Mouse (Mus musculus) E14TG2a.4 (cell line): ENCODE results near the gene Dgki.

Source experiments
- H3K27me3 ChIP-seq: 2 replicates; pipeline ENCODE4 v1.6.1; 2014; ENCODE audit warnings: low read length, control low read depth; ENCODE audit not compliant: insufficient read depth
- H3K36me3 ChIP-seq: 2 replicates; pipeline ENCODE4 v1.6.1; 2014; ENCODE audit warnings: low read length, control low read depth; ENCODE audit not compliant: insufficient read depth
- H3K4me1 ChIP-seq: replicated peaks from 2 replicates; pipeline ENCODE4 v1.6.1; 2014; ENCODE audit warnings: low read depth, low read length, control low read depth
- H3K4me3 ChIP-seq: replicated peaks from 2 replicates; pipeline ENCODE4 v1.5.1; 2014; ENCODE audit warnings: mild to moderate bottlenecking, low read length
- H3K9me3 ChIP-seq: 2 replicates; pipeline ENCODE4 v1.6.1; 2014; ENCODE audit warnings: low read length, control low read depth
- CTCF ChIP-seq: conservative IDR thresholded peaks from 2 replicates; pipeline ENCODE4 v1.5.1; 2014; ENCODE audit warnings: low read length
- NANOG ChIP-seq: IDR thresholded peaks from 2 replicates; pipeline ENCODE4 v1.6.1; 2014; ENCODE audit warnings: borderline replicate concordance, low read length, mixed read lengths
- POU5F1 ChIP-seq: IDR thresholded peaks from 2 replicates; pipeline ENCODE4 v1.6.1; 2014; ENCODE audit warnings: low read length, borderline replicate concordance

Dgki gene

DNA sequence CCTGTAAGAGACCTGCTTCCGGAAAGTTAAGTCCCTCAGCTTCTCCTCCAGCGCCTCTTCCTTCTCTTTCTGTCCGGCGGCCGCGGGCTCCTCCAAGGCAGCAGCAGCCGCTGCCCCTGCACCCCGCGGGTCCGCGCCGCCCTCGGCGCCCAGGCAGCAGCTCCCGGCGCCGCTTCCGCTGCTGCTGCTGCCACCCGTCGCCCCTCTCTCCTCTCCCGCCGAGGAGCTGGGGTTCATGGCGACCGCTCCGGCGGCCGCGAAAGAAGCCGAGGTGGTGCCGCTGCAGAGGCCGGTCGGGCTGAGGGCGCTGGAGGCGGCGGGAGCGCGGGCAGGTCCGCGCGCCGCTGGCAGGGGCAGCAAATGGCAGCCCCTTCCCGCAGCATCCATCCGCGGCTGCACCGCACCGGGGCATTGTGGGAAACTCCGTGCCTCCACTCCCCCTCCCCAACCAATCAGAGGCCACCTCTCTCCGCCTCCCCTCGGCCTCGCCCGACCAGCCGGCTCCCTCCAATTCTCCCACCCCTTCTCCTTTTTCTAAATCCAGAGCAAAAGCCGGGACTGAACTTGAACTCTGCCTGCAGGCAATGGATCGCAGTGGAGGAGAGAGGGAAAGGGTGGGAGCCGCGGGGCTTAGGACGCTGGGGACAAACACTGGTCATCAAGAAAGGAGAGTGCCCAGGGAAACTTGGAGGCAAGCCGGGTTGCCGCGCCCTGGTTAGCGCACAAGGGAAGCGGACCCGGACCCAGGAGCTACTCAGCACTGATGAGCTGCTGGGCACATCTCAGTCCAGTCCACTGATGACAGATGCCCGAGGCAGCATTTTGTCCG, at the start of gene Dgki:
TSS of gene Dgki (minus strand) at position 623 of the 829 bp plus-strand sequence.
- Histone ChIP-seq H3K4me3 (peak within 1 kb of the TSS; percentile 84), H3K4me1 (peaks cover 9% of the 10 kb centered on the region), H3K36me3 (no peaks in the 10 kb centered on the region), H3K9me3 (no peaks in the 10 kb centered on the region), H3K27me3 (peaks cover 65% of the 10 kb centered on the region)
- TF ChIP-seq CTCF (no peak), POU5F1 (no peak), NANOG (no peak)

DNA sequence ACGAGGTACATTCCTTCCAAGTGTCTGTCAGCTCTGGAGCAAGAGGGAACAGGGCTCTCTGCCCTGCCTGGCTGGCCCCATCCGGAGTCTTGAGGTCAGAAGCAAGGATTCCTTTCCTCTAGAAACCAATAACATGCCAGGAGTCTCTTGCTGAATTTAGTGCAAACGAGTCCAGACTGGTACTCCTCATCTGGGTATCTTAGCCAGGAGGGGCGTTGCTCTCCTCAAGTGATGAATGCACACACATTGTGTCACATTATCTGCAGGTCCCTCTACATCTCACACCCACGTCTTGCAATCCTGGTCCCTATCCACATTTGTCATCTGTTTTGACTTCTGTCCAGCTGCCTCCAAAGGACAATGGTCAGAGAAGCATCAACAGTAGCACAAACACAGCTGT, 47.6 kb upstream of the Dgki start:
- Histone ChIP-seq H3K4me1 (peaks cover 14% of the 10 kb centered on the region), H3K9me3 (no peaks in the 10 kb centered on the region), H3K4me3 (no peak overlapping the region), H3K36me3 (no peaks in the 10 kb centered on the region), H3K27me3 (no peaks in the 10 kb centered on the region)
- TF ChIP-seq CTCF (no peak), NANOG (no peak), POU5F1 (no peak)

DNA sequence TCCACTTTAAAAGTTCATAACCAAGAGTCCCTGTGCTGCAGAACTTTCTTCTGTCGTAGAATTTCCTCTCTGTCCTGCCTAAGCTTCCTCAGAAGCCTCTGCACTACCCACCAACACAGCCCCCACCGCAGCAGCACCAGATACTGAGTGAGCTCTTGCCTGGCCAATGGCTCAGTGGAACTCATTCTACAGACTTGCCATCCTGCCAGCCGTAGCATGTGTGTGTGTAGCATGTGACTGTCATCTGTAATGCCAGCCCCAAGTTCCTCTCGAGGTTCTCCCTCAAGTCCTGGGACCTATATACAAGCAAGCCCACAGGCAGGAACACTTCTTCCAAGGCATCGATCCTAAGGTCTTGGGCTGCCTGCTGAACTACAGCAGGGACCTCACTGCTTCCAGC, 38.1 kb upstream of the Dgki start:
- Histone ChIP-seq H3K9me3 (peaks cover 9% of the 10 kb centered on the region), H3K27me3 (no peaks in the 10 kb centered on the region; the same call in none of the 2 replicates), H3K36me3 (peaks cover 18% of the 10 kb centered on the region), H3K4me1 (peaks cover 43% of the 10 kb centered on the region), H3K4me3 (no peak overlapping the region)
- TF ChIP-seq CTCF (no peak), POU5F1 (no peak), NANOG (no peak)

DNA sequence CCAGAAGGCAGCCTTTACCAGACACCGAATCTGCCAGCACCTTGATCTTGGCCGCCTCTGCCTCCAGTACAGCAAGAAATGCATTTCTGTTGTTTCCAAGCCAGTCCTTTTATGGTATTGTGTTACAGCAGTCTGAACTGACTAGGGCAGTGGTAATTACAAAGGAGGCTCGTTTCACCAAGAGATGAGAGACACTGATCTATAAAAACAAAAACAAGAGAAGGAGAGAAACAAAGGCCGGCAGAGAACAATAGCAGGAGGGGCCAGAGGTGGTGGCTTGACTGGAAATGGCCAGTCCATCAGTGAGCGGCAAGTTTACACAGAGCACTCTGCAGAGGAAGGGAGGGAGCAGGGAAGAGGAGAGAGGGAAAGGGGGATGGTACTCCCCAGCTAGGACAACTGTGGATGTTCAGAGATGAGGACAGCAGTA, 36.9 kb upstream of the Dgki start:
- Histone ChIP-seq H3K27me3 (peaks cover 4% of the 10 kb centered on the region), H3K36me3 (peaks cover 21% of the 10 kb centered on the region), H3K9me3 (peaks cover 9% of the 10 kb centered on the region), H3K4me1 (peaks cover 55% of the 10 kb centered on the region), H3K4me3 (peak overlapping the region; percentile 26; the same call in 1 of the 2 replicates)
- no peak; the same call in 1 of the 2 replicates for TF ChIP-seq NANOG
- TF ChIP-seq CTCF: no peak
- no peak for TF ChIP-seq POU5F1

DNA sequence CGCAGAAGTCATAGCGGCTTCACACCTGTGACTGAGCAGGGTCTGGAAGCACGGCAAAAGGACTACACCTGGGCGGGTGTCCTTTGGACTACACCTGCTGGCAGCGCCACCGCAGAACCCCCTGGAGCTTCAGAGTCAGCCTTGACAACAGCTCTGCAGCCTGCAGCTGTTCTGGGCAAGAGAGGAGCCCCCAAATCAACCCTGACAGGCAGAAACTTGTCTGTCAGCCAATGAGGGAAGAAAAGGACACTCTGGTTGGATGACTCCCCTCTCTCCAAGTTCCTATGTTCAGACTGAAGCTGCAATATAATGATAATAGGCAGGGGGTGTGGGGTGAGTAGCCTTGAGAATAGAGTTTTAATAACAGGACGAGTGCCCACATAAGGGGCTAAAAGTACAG, 36.4 kb upstream of the Dgki start:
- H3K27me3 ChIP-seq: peaks cover 7% of the 10 kb centered on the region
- TF ChIP-seq POU5F1: no peak
- TF ChIP-seq CTCF: no peak
- TF ChIP-seq NANOG: no peak

DNA sequence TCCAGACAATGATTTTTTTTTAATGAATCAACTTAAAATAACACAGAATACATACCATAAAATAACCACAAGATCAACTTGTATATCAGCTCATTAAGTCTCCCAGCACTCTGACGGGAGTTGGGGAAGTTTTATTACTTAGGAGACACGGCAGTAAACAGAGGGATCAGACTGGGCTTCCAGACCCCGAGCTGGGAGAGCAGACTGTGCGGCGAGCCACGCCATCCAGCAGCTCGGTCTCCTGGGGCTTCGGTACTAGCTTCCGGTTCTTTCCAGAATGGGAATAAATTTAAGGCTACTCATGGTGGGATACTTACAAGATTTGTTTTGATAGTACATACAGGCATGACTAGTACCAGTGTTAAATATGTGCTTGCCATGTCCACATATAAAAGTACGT, 32.9 kb upstream of the Dgki start:
- H3K4me1 ChIP-seq: peaks cover 64% of the 10 kb centered on the region

More for the DNA sequence above, 36.4 kb upstream of the Dgki start:
- Histone ChIP-seq H3K4me1 (peaks cover 56% of the 10 kb centered on the region), H3K4me3 (peak overlapping the region; percentile 26; the same call in 1 of the 2 replicates), H3K9me3 (peaks cover 9% of the 10 kb centered on the region), H3K36me3 (peaks cover 25% of the 10 kb centered on the region)

DNA sequence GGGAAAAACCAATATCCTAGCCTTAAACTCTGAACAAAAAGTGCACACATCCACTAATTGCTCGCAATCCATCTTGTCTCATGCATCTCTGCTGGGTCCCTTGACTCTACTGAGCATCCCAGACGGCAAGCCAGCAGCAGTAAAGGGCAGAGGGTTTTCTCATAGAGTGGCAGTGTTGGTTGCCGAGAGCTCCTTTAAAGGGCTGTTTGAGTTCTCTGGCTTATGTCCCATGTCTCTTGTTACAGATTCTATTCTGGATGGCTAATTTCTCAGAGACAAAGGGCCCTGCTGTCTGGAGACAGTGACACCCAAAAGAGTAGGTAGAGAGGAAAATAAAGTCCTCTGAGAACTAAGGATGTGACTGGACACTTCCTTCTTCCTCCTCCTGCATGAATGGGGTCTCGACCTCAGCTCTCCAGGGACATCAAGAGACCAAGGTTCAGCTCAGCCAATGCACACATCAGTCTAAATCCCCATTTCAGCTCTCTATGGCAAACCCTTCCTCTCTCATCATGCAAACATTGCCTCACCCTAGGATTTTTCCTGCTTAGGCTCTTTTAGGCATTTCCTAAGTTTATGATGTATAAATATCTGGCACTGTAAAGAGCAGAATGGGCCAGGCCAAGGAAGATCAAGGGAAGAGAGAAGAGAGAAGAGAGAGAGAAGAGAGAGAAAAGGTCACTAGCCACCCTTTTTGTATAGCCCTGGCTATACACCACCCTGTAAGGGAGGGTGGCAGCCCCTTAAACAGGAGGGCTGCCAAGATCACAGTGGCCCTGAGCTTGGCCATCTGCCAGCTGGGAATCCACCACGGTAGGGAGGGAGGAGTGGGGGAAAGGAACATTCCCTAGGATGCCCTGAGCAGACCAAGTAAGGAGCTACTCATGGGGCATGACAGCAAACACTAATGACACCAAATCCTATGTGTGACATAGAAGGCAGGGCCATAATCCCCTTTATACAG, 30.2 kb upstream of the Dgki start:
- no peak for TF ChIP-seq POU5F1
- TF ChIP-seq NANOG: no peak
- TF ChIP-seq CTCF: no peak
- peaks cover 14% of the 10 kb centered on the region for H3K36me3 ChIP-seq

More for the DNA sequence above, 32.9 kb upstream of the Dgki start:
- Histone ChIP-seq H3K27me3 (peaks cover 11% of the 10 kb centered on the region), H3K36me3 (peaks cover 25% of the 10 kb centered on the region), H3K4me3 (no peak overlapping the region), H3K9me3 (peaks cover 9% of the 10 kb centered on the region)
- TF ChIP-seq NANOG (no peak), CTCF (no peak), POU5F1 (no peak)

DNA sequence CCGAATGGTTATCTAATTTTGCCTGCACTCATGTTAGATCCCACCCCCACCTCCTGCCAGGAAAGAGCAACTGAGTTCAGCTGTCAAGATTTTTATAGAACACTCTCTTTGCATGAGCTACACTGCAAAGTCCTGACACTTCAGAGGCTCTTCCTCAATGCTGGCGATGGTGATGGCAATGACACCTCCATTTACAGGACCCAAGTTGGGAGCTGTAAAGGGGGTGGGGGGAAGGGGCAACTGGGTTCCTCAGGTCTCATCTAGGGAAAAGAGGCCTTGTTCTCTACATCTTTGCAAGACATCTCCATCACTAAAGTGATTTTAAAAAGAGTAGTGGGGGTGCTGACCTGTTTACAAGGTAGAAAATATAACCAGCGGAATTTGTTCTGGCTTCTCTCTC, 29.4 kb upstream of the Dgki start:
- Histone ChIP-seq H3K36me3 (peaks cover 14% of the 10 kb centered on the region), H3K4me3 (no peak overlapping the region), H3K9me3 (no peaks in the 10 kb centered on the region), H3K4me1 (peaks cover 46% of the 10 kb centered on the region), H3K27me3 (peaks cover 11% of the 10 kb centered on the region; the same call in 1 of the 2 replicates)
- TF ChIP-seq NANOG (no peak), POU5F1 (no peak), CTCF (no peak)

More for the DNA sequence above, 30.2 kb upstream of the Dgki start:
- no peak overlapping the region for H3K4me3 ChIP-seq
- H3K9me3 ChIP-seq: no peaks in the 10 kb centered on the region
- peaks cover 11% of the 10 kb centered on the region; the same call in 1 of the 2 replicates for H3K27me3 ChIP-seq
- H3K4me1 ChIP-seq: peaks cover 52% of the 10 kb centered on the region
